Mouse (Mus musculus): ENCODE data around the gene Setd3.

- TF ChIP-seq POLR2A (IDR thresholded peaks at IDR 0.05; ENCODE audit: low read depth, low read length) (no peak), CTCF (IDR thresholded peaks at IDR 0.05; ENCODE audit: extremely low read depth, insufficient read depth, insufficient read length, insufficient replicate concordance) (no peak)
Measured at GRCm38 (mm10) chr12:108103292-108103691, 75.8 kb downstream of the Setd3 start.
